Mouse (Mus musculus): ENCODE results near the gene 1600014C10Rik. TPM values are rescaled to one million over a fixed set of nuclear protein-coding genes. Genes with fewer than 3 reads are reported as not detected.

The 1600014C10Rik gene
- polyA plus RNA-seq (2015; fragmentation: Nextera tagmentation; extraction: Ambion mirVana) = 15.0 and 16.0 TPM in 2 replicates

DNA sequence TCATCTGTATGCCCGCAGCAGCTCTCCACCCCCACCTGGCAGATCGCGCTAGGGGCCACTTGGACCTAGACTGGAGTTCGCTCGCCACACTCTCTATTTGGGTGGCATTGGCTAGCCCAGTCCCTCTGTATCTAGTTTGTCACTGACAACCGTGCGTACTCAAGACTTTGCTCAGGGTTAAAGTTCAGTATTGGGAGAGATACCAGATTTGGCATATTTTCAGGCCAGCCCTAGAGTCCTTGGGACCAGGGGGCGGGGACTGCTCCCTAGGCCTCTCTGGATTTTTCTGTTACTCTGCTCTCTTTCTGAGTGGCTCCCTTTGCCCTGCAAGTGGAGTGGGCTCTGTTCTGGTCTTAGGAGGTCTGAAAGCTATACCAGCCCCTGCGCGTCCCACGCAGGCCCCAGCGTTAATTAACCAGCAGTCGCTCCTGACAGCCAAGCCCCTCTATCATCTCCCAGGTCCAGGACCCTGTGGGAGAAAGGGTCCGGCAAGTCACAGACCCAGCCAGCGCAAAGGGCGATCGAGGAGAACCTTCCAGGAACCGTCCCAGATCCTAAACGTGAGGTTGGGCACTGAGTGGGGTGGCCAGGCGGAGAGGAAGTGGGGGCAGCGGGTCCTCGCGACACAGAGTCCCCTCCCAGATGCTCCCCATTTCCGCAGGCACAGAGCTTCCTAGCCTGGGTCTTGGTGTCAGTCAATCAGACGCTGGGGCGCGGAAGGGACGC is at the start of gene 1600014C10Rik:
Gene 1600014C10Rik, plus strand, starts transcription at position 256 of the 726 bp plus-strand sequence.
- Histone ChIP-seq H3K9ac (replicated peaks; ENCODE audit: low read depth) (peak within 1 kb of the TSS; percentile 37), H3K27me3 (replicated peaks; ENCODE audit: insufficient read depth, low read length) (no peaks in the 10 kb centered on the region), H3K36me3 (ENCODE audit: insufficient read depth, low read length) (no peaks in the 10 kb centered on the region), H3K4me1 (ENCODE audit: insufficient read depth, low read depth, low read length) (peaks cover 5% of the 10 kb centered on the region; the same call in 1 of the 2 replicates), H3K27ac (ENCODE audit: low read length) (peak within 1 kb of the TSS; percentile 79), H3K4me2 (replicated peaks; ENCODE audit: low read depth, low read length) (peak within 1 kb of the TSS; percentile 93), H3K9me3 (ENCODE audit: low read length) (no peaks in the 10 kb centered on the region), H3K4me3 (ENCODE audit: low read depth, low read length) (peak within 1 kb of the TSS; percentile 56)
- DNase-seq (ENCODE audit: low spot score) (peak; percentile 49), ATAC-seq (peak; percentile 55)
- TF ChIP-seq CTCF (IDR thresholded peaks at IDR 0.05) = no peak
- no peak for TF ChIP-seq EP300 (IDR thresholded peaks at IDR 0.05)
- 7% methylated on average over 27 of the region's 28 CpGs for WGBS

DNA sequence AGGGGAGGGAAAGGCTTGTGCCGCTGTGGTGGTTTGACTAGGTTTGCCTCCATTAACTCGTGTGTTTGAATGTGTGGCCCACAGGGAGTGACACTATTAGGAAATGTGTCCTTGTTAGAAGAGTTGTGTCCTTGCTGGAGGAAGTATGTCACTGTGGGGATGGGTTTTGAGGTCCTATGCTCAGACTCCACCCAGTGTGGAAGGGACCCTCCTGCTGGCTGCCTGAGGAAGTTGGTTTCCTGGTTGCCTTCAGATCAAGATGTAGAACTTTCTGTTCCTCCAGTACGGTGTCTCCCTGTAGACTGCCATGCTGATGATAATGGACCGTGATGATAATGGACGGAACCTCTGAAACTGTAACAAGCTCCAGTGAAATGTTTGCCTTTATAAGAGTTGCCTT is 48.5 kb upstream of the 1600014C10Rik start:
- H3K27ac ChIP-seq (ENCODE audit: low read length) = no peak overlapping the region
- ATAC-seq = no peak
- H3K4me3 ChIP-seq (ENCODE audit: low read depth, low read length) = no peak overlapping the region
- no peaks in the 10 kb centered on the region for H3K36me3 ChIP-seq (ENCODE audit: insufficient read depth, low read length)
- 76% methylated on average over 5 of the region's 5 CpGs for WGBS
- no peak overlapping the region for H3K4me2 ChIP-seq (replicated peaks; ENCODE audit: low read depth, low read length)
- H3K9me3 ChIP-seq (ENCODE audit: low read length) = no peaks in the 10 kb centered on the region
- H3K9ac ChIP-seq (replicated peaks; ENCODE audit: low read depth) = no peak overlapping the region
- no peaks in the 10 kb centered on the region for H3K4me1 ChIP-seq (ENCODE audit: insufficient read depth, low read depth, low read length)
- DNase-seq (ENCODE audit: low spot score) = no peak
- H3K27me3 ChIP-seq (replicated peaks; ENCODE audit: insufficient read depth, low read length) = no peaks in the 10 kb centered on the region
- no peak for TF ChIP-seq EP300 (IDR thresholded peaks at IDR 0.05)
- TF ChIP-seq CTCF (IDR thresholded peaks at IDR 0.05) = no peak

DNA sequence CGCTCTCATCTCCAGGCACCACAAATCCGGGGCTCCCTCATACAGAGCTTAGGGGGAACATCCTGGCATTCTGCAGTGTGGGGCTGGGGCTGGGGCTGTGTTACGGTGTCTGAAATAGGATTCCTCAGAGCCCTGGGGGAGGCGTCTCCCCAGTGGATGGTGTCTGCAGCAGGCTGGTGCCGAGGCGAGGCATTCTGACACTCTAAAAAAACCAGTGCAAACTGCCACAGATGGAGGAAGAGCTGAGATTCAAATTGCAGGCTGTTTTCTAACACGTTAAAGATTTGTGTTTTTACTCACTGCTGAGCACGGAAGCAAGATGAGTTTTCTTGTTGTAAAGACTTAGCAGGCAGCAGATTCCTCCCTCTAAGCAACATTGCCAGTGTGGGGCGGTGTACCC is 42.7 kb upstream of the 1600014C10Rik start:
- ATAC-seq (no peak), DNase-seq (ENCODE audit: low spot score) (no peak)
- TF ChIP-seq CTCF (IDR thresholded peaks at IDR 0.05) (no peak), EP300 (IDR thresholded peaks at IDR 0.05) (no peak)
- Histone ChIP-seq H3K4me2 (replicated peaks; ENCODE audit: low read depth, low read length) (no peak overlapping the region), H3K36me3 (ENCODE audit: insufficient read depth, low read length) (no peaks in the 10 kb centered on the region), H3K9ac (replicated peaks; ENCODE audit: low read depth) (no peak overlapping the region), H3K27me3 (replicated peaks; ENCODE audit: insufficient read depth, low read length) (no peaks in the 10 kb centered on the region), H3K27ac (ENCODE audit: low read length) (no peak overlapping the region), H3K4me3 (ENCODE audit: low read depth, low read length) (no peak overlapping the region), H3K9me3 (ENCODE audit: low read length) (no peaks in the 10 kb centered on the region), H3K4me1 (ENCODE audit: insufficient read depth, low read depth, low read length) (no peaks in the 10 kb centered on the region)
- 40% methylated on average over 9 of the region's 9 CpGs for WGBS

DNA sequence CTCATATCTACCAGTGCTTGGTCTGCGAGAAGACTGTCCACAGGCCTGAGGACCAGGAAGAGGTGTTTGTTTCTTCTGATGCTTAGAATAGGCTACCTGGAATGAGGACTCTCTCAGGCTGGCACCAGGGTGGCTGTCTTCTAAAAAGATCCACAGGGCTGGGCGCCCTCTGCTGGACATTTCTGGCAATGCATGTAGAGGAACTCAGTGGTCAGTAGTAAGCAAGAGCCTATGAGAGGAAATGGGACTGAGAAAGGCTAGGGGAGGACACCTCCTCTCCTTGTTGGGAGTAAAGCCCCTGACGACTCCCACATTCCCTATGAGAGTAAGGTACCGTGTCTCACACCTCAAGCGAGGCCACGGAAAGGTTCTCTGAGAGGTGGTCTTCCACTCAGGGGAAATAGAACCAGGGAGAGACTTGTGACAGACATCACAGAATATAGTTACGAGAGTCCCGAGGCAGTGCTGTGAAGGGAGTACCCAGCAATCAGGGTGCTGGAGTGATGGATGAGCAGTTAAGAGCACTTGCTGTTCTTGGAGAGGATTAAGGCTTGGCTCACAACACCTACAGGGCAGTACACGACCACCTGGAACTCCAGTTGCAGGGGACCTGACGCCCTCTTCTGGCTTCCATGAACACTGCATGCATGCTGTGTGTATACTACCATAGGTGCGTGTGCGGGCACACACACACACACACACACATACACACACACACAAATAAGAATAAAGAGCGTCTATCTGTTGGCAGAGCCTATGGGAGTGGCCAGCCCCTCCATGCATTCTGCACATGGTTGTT is 41.1 kb upstream of the 1600014C10Rik start:
- Histone ChIP-seq H3K36me3 (ENCODE audit: insufficient read depth, low read length) (no peaks in the 10 kb centered on the region), H3K9ac (replicated peaks; ENCODE audit: low read depth) (no peak overlapping the region), H3K9me3 (ENCODE audit: low read length) (no peaks in the 10 kb centered on the region), H3K4me1 (ENCODE audit: insufficient read depth, low read depth, low read length) (no peaks in the 10 kb centered on the region), H3K4me2 (replicated peaks; ENCODE audit: low read depth, low read length) (no peak overlapping the region), H3K27me3 (replicated peaks; ENCODE audit: insufficient read depth, low read length) (no peaks in the 10 kb centered on the region), H3K27ac (ENCODE audit: low read length) (no peak overlapping the region), H3K4me3 (ENCODE audit: low read depth, low read length) (no peak overlapping the region)
- ATAC-seq = peak; percentile 67
- DNase-seq (ENCODE audit: low spot score) = peak; percentile 82
- TF ChIP-seq EP300 (IDR thresholded peaks at IDR 0.05) (no peak), CTCF (IDR thresholded peaks at IDR 0.05) (peak; percentile 95)
- 57% methylated on average over 13 of the region's 13 CpGs for whole genome bisulfite sequencing

DNA sequence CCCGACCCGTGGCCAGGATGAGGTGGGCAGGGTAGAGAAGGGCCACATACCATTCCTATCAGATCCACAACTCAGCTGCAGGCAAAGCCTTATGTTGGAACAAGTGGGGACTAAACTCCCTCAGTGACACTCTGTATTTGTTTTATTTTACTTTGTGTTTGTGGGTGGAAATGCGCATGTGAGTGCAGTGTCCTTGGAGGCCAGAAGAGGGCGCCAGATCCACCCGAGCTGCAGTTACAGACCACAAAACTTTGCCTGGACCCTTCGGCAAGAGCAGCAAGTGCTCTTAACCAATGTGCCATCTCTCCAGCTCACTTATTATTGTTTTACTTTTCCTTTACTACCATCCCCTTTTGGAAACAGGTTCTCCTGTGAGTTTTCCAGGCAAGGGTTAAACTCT is 35.5 kb upstream of the 1600014C10Rik start:
- peak; percentile 17; the same call in 1 of the 2 replicates for TF ChIP-seq CTCF (IDR thresholded peaks at IDR 0.05)
- no peak for TF ChIP-seq EP300 (IDR thresholded peaks at IDR 0.05)
- Histone ChIP-seq H3K27me3 (replicated peaks; ENCODE audit: insufficient read depth, low read length) (no peaks in the 10 kb centered on the region), H3K36me3 (ENCODE audit: insufficient read depth, low read length) (no peaks in the 10 kb centered on the region), H3K4me2 (replicated peaks; ENCODE audit: low read depth, low read length) (no peak overlapping the region), H3K9ac (replicated peaks; ENCODE audit: low read depth) (no peak overlapping the region), H3K4me1 (ENCODE audit: insufficient read depth, low read depth, low read length) (no peaks in the 10 kb centered on the region), H3K4me3 (ENCODE audit: low read depth, low read length) (no peak overlapping the region), H3K27ac (ENCODE audit: low read length) (no peak overlapping the region), H3K9me3 (ENCODE audit: low read length) (no peaks in the 10 kb centered on the region)
- DNase-seq (ENCODE audit: low spot score) (no peak), ATAC-seq (no peak)
- 88% methylated on average over 6 of the region's 6 CpGs for WGBS

DNA sequence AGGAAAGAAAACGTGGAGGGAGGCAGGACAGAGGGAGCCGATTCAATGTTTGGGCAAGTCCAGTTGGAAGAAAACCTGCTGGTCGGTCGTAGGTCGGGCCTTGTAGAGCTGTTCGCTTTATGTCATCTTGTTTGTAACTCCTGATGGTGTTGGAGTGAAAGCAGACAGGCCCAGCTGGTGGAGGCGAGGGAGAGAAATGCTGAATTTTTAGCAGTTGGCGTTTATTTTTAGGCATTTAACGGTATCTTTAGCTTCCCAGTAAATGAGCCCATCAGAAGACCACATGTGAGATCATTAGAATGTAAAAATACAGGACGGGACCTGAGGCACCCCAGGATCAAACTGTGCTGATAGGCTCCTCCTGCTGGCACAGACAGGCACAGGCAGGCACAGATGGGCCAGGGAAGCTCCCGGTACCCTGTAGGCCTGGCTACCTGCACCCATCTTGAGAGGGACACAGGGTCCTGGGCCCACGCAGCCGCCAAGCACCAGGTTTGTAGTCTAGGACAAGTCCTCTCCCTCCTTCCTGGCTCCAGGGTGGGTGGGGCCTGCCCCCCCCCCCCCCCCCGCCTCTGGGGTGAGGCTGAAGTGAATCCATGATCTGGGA is 31.2 kb upstream of the 1600014C10Rik start:
- no peak for ATAC-seq
- Histone ChIP-seq H3K36me3 (ENCODE audit: insufficient read depth, low read length) (no peaks in the 10 kb centered on the region), H3K4me1 (ENCODE audit: insufficient read depth, low read depth, low read length) (no peaks in the 10 kb centered on the region), H3K27ac (ENCODE audit: low read length) (no peak overlapping the region), H3K9ac (replicated peaks; ENCODE audit: low read depth) (no peak overlapping the region), H3K27me3 (replicated peaks; ENCODE audit: insufficient read depth, low read length) (no peaks in the 10 kb centered on the region), H3K9me3 (ENCODE audit: low read length) (no peaks in the 10 kb centered on the region), H3K4me2 (replicated peaks; ENCODE audit: low read depth, low read length) (no peak overlapping the region), H3K4me3 (ENCODE audit: low read depth, low read length) (no peak overlapping the region)
- no peak for TF ChIP-seq CTCF (IDR thresholded peaks at IDR 0.05)
- TF ChIP-seq EP300 (IDR thresholded peaks at IDR 0.05) = no peak
- 58% methylated on average over 13 of the region's 14 CpGs for WGBS
- DNase-seq (ENCODE audit: low spot score) = no peak
